Mouse (Mus musculus): ENCODE results near the gene Efhd1. TPM values are rescaled to one million over a fixed set of nuclear protein-coding genes. Genes with fewer than 3 reads are reported as not detected.
A peak's percentile ranks its signal among the peaks of the same experiment; 100 is the strongest.

Efhd1 gene
- polyA plus RNA-seq, 1 experiment from 2014 or later, result 42.5 TPM

GRCm38 (mm10) chr1:87265200-87265599 lies 1.0 kb downstream of the Efhd1 start:
- Histone ChIP-seq H3K27ac (no peak overlapping the region), H3K4me3 (replicated peaks; ENCODE audit: low read depth, low read length) (peak overlapping the region; percentile 50), H3K36me3 (ENCODE audit: insufficient read depth, low read length) (no peaks in the 10 kb centered on the region), H3K9ac (ENCODE audit: low read depth, low read length) (peak overlapping the region; percentile 59; the same call in 1 of the 2 replicates), H3K4me1 (replicated peaks; ENCODE audit: insufficient read depth, low read length) (peaks cover 4% of the 10 kb centered on the region; the same call in 1 of the 2 replicates), H3K4me2 (ENCODE audit: low read length) (peak overlapping the region; percentile 95), H3K9me3 (replicated peaks; ENCODE audit: low read length) (no peaks in the 10 kb centered on the region), H3K27me3 (ENCODE audit: insufficient read depth, low read length) (peaks cover 38% of the 10 kb centered on the region)
- DNase-seq (ENCODE audit: low spot score), result no peak
- ATAC-seq (replicated peaks; ENCODE audit: low FRiP score, low read depth), result no peak
- 2% methylated on average over 13 of the region's 13 CpGs for WGBS
- TF ChIP-seq CTCF (IDR thresholded peaks at IDR 0.05; ENCODE audit: low read depth), result no peak

- WGBS, result 36% methylated on average over 8 of the region's 8 CpGs
- Histone ChIP-seq H3K9ac (ENCODE audit: low read depth, low read length) (no peak overlapping the region), H3K4me2 (ENCODE audit: low read length) (0 out of 2 replicates have a peak overlapping the region, but pooled peaks have one; percentile 95), H3K36me3 (ENCODE audit: insufficient read depth, low read length) (no peaks in the 10 kb centered on the region), H3K27me3 (ENCODE audit: insufficient read depth, low read length) (peaks cover 38% of the 10 kb centered on the region), H3K9me3 (replicated peaks; ENCODE audit: low read length) (no peaks in the 10 kb centered on the region), H3K4me3 (replicated peaks; ENCODE audit: low read depth, low read length) (peak overlapping the region; percentile 50; the same call in 1 of the 2 replicates), H3K27ac (no peak overlapping the region), H3K4me1 (replicated peaks; ENCODE audit: insufficient read depth, low read length) (peaks cover 15% of the 10 kb centered on the region)
- ATAC-seq (replicated peaks; ENCODE audit: low FRiP score, low read depth) (no peak), DNase-seq (ENCODE audit: low spot score) (no peak)
- no peak for TF ChIP-seq CTCF (IDR thresholded peaks at IDR 0.05; ENCODE audit: low read depth)
Measured at GRCm38 (mm10) chr1:87266296-87267090, 2.3 kb downstream of the Efhd1 start.

- 35% methylated on average over 3 of the region's 3 CpGs for WGBS
- ATAC-seq (replicated peaks; ENCODE audit: low FRiP score, low read depth) (no peak), DNase-seq (ENCODE audit: low spot score) (peak; percentile 21)
- Histone ChIP-seq H3K27ac (peak overlapping the region; percentile 78), H3K9me3 (replicated peaks; ENCODE audit: low read length) (no peaks in the 10 kb centered on the region), H3K4me3 (replicated peaks; ENCODE audit: low read depth, low read length) (no peak overlapping the region), H3K36me3 (ENCODE audit: insufficient read depth, low read length) (no peaks in the 10 kb centered on the region), H3K4me2 (ENCODE audit: low read length) (no peak overlapping the region), H3K27me3 (ENCODE audit: insufficient read depth, low read length) (0 out of 2 replicates have a peak, but pooled peaks cover 9% of the 10 kb centered on the region), H3K4me1 (replicated peaks; ENCODE audit: insufficient read depth, low read length) (peaks cover 25% of the 10 kb centered on the region), H3K9ac (ENCODE audit: low read depth, low read length) (no peak overlapping the region)
- TF ChIP-seq CTCF (IDR thresholded peaks at IDR 0.05; ENCODE audit: low read depth), result no peak
Measured at GRCm38 (mm10) chr1:87270204-87270603, 6.0 kb downstream of the Efhd1 start.

GRCm38 (mm10) chr1:87270641-87271467 lies 6.7 kb downstream of the Efhd1 start:
- ATAC-seq (replicated peaks; ENCODE audit: low FRiP score, low read depth) (peak; percentile 76), DNase-seq (ENCODE audit: low spot score) (peak; percentile 81)
- Histone ChIP-seq H3K4me1 (replicated peaks; ENCODE audit: insufficient read depth, low read length) (peaks cover 25% of the 10 kb centered on the region), H3K4me3 (replicated peaks; ENCODE audit: low read depth, low read length) (no peak overlapping the region), H3K9me3 (replicated peaks; ENCODE audit: low read length) (no peaks in the 10 kb centered on the region), H3K4me2 (ENCODE audit: low read length) (peak overlapping the region; percentile 30), H3K27ac (peak overlapping the region; percentile 78), H3K9ac (ENCODE audit: low read depth, low read length) (peak overlapping the region; percentile 28; the same call in 1 of the 2 replicates), H3K36me3 (ENCODE audit: insufficient read depth, low read length) (no peaks in the 10 kb centered on the region), H3K27me3 (ENCODE audit: insufficient read depth, low read length) (0 out of 2 replicates have a peak, but pooled peaks cover 6% of the 10 kb centered on the region)
- TF ChIP-seq CTCF (IDR thresholded peaks at IDR 0.05; ENCODE audit: low read depth), result no peak
- WGBS, result 7% methylated on average over 19 of the region's 20 CpGs

GRCm38 (mm10) chr1:87271596-87271995 lies 7.4 kb downstream of the Efhd1 start:
- H3K9me3 ChIP-seq (replicated peaks; ENCODE audit: low read length), result no peaks in the 10 kb centered on the region
- no peak overlapping the region for H3K9ac ChIP-seq (ENCODE audit: low read depth, low read length)

GRCm38 (mm10) chr1:87272462-87272861 lies 8.3 kb downstream of the Efhd1 start:
- no peak overlapping the region for H3K27ac ChIP-seq
- ATAC-seq (replicated peaks; ENCODE audit: low FRiP score, low read depth), result no peak
- H3K9ac ChIP-seq (ENCODE audit: low read depth, low read length), result no peak overlapping the region
- no peak overlapping the region for H3K4me3 ChIP-seq (replicated peaks; ENCODE audit: low read depth, low read length)
- no peaks in the 10 kb centered on the region for H3K9me3 ChIP-seq (replicated peaks; ENCODE audit: low read length)
- H3K27me3 ChIP-seq (ENCODE audit: insufficient read depth, low read length), result no peaks in the 10 kb centered on the region
- H3K4me2 ChIP-seq (ENCODE audit: low read length), result no peak overlapping the region
- DNase-seq (ENCODE audit: low spot score), result no peak
- WGBS, result 67% methylated on average over 3 of the region's 3 CpGs
- no peaks in the 10 kb centered on the region for H3K36me3 ChIP-seq (ENCODE audit: insufficient read depth, low read length)
- H3K4me1 ChIP-seq (replicated peaks; ENCODE audit: insufficient read depth, low read length), result peaks cover 25% of the 10 kb centered on the region
- no peak for TF ChIP-seq CTCF (IDR thresholded peaks at IDR 0.05; ENCODE audit: low read depth)

More at GRCm38 (mm10) chr1:87271596-87271995, 7.4 kb downstream of the Efhd1 start:
- DNase-seq (ENCODE audit: low spot score) (no peak), ATAC-seq (replicated peaks; ENCODE audit: low FRiP score, low read depth) (no peak)
- Histone ChIP-seq H3K27ac (no peak overlapping the region), H3K27me3 (ENCODE audit: insufficient read depth, low read length) (0 out of 2 replicates have a peak, but pooled peaks cover under 1% of the 10 kb centered on the region), H3K36me3 (ENCODE audit: insufficient read depth, low read length) (no peaks in the 10 kb centered on the region), H3K4me2 (ENCODE audit: low read length) (no peak overlapping the region), H3K4me3 (replicated peaks; ENCODE audit: low read depth, low read length) (no peak overlapping the region), H3K4me1 (replicated peaks; ENCODE audit: insufficient read depth, low read length) (peaks cover 25% of the 10 kb centered on the region)
- WGBS, result 59% methylated on average over 1 of the region's 1 CpGs
- no peak for TF ChIP-seq CTCF (IDR thresholded peaks at IDR 0.05; ENCODE audit: low read depth)
